Mouse (Mus musculus): ENCODE results near the gene Rae1. TPM values are rescaled to one million over a fixed set of nuclear protein-coding genes. Genes with fewer than 3 reads are reported as not detected.

Rae1 gene
- polyA plus RNA-seq, 1 experiment from 2014 or later: 115 TPM

GRCm38 (mm10) chr2:173027169-173027823 is 27.4 kb downstream of the Rae1 start:
- Histone ChIP-seq H3K4me1 (ENCODE audit: control insufficient read depth, insufficient read depth, low read length) (peaks cover 20% of the 10 kb centered on the region), H3K36me3 (ENCODE audit: control insufficient read depth, insufficient read depth, low read length) (peaks cover 3% of the 10 kb centered on the region)
- no peak for ATAC-seq

GRCm38 (mm10) chr2:173027824-173028495 is 28.0 kb downstream of the Rae1 start:
- Histone ChIP-seq H3K4me2 (ENCODE audit: low read length) (no peak overlapping the region), H3K27me3 (ENCODE audit: control insufficient read depth, insufficient read depth, low read depth, low read length) (no peaks in the 10 kb centered on the region), H3K4me3 (ENCODE audit: low read depth, low read length) (no peak overlapping the region), H3K9ac (ENCODE audit: low read depth, low read length) (no peak overlapping the region), H3K36me3 (ENCODE audit: control insufficient read depth, insufficient read depth, low read length) (peaks cover 3% of the 10 kb centered on the region), H3K4me1 (ENCODE audit: control insufficient read depth, insufficient read depth, low read length) (peaks cover 13% of the 10 kb centered on the region), H3K27ac (ENCODE audit: low read length) (no peak overlapping the region), H3K9me3 (replicated peaks; ENCODE audit: control insufficient read depth, low read length, poor library complexity, severe bottlenecking) (no peaks in the 10 kb centered on the region)
- 80% methylated on average over 4 of the region's 4 CpGs for WGBS
- ATAC-seq: no peak

More at GRCm38 (mm10) chr2:173027169-173027823, 27.4 kb downstream of the Rae1 start:
- Histone ChIP-seq H3K9me3 (replicated peaks; ENCODE audit: control insufficient read depth, low read length, poor library complexity, severe bottlenecking) (no peaks in the 10 kb centered on the region), H3K4me3 (ENCODE audit: low read depth, low read length) (no peak overlapping the region), H3K9ac (ENCODE audit: low read depth, low read length) (no peak overlapping the region), H3K4me2 (ENCODE audit: low read length) (no peak overlapping the region), H3K27ac (ENCODE audit: low read length) (no peak overlapping the region), H3K27me3 (ENCODE audit: control insufficient read depth, insufficient read depth, low read depth, low read length) (no peaks in the 10 kb centered on the region)
- 88% methylated on average over 6 of the region's 6 CpGs for WGBS

GRCm38 (mm10) chr2:173028508-173029031 is 28.7 kb downstream of the Rae1 start:
- Histone ChIP-seq H3K9me3 (replicated peaks; ENCODE audit: control insufficient read depth, low read length, poor library complexity, severe bottlenecking) (no peaks in the 10 kb centered on the region), H3K4me2 (ENCODE audit: low read length) (no peak overlapping the region), H3K9ac (ENCODE audit: low read depth, low read length) (no peak overlapping the region), H3K27ac (ENCODE audit: low read length) (no peak overlapping the region; the same call in 1 of the 2 replicates), H3K4me1 (ENCODE audit: control insufficient read depth, insufficient read depth, low read length) (peaks cover 8% of the 10 kb centered on the region; the same call in 1 of the 2 replicates), H3K36me3 (ENCODE audit: control insufficient read depth, insufficient read depth, low read length) (peaks cover 3% of the 10 kb centered on the region), H3K4me3 (ENCODE audit: low read depth, low read length) (no peak overlapping the region), H3K27me3 (ENCODE audit: control insufficient read depth, insufficient read depth, low read depth, low read length) (no peaks in the 10 kb centered on the region)
- 97% methylated on average over 3 of the region's 3 CpGs for WGBS
- ATAC-seq: no peak

- Histone ChIP-seq H3K27me3 (ENCODE audit: control insufficient read depth, insufficient read depth, low read depth, low read length) (no peaks in the 10 kb centered on the region), H3K36me3 (ENCODE audit: control insufficient read depth, insufficient read depth, low read length) (peaks cover 3% of the 10 kb centered on the region), H3K9me3 (replicated peaks; ENCODE audit: control insufficient read depth, low read length, poor library complexity, severe bottlenecking) (no peaks in the 10 kb centered on the region), H3K27ac (ENCODE audit: low read length) (no peak overlapping the region), H3K9ac (ENCODE audit: low read depth, low read length) (no peak overlapping the region), H3K4me1 (ENCODE audit: control insufficient read depth, insufficient read depth, low read length) (no peaks in the 10 kb centered on the region), H3K4me3 (ENCODE audit: low read depth, low read length) (no peak overlapping the region), H3K4me2 (ENCODE audit: low read length) (no peak overlapping the region)
- ATAC-seq: no peak
- 77% methylated on average over 12 of the region's 12 CpGs for WGBS
Observed at GRCm38 (mm10) chr2:173030591-173031338, 30.8 kb downstream of the Rae1 start.

- Histone ChIP-seq H3K36me3 (ENCODE audit: control insufficient read depth, insufficient read depth, low read length) (peaks cover 3% of the 10 kb centered on the region), H3K27ac (ENCODE audit: low read length) (no peak overlapping the region), H3K9ac (ENCODE audit: low read depth, low read length) (no peak overlapping the region), H3K4me2 (ENCODE audit: low read length) (no peak overlapping the region), H3K4me1 (ENCODE audit: control insufficient read depth, insufficient read depth, low read length) (no peaks in the 10 kb centered on the region), H3K27me3 (ENCODE audit: control insufficient read depth, insufficient read depth, low read depth, low read length) (no peaks in the 10 kb centered on the region), H3K4me3 (ENCODE audit: low read depth, low read length) (no peak overlapping the region), H3K9me3 (replicated peaks; ENCODE audit: control insufficient read depth, low read length, poor library complexity, severe bottlenecking) (no peaks in the 10 kb centered on the region)
- WGBS: 97% methylated on average over 13 of the region's 13 CpGs
- no peak for ATAC-seq
Observed at GRCm38 (mm10) chr2:173033531-173033930, 33.6 kb downstream of the Rae1 start.

- WGBS: 93% methylated on average over 4 of the region's 4 CpGs
- no peak for ATAC-seq
- H3K4me3 ChIP-seq (ENCODE audit: low read depth, low read length): no peak overlapping the region
Observed at GRCm38 (mm10) chr2:173034998-173035397, 35.1 kb downstream of the Rae1 start.

GRCm38 (mm10) chr2:173035653-173036052 is 35.7 kb downstream of the Rae1 start:
- ATAC-seq: no peak
- Histone ChIP-seq H3K27ac (ENCODE audit: low read length) (no peak overlapping the region), H3K9me3 (replicated peaks; ENCODE audit: control insufficient read depth, low read length, poor library complexity, severe bottlenecking) (no peaks in the 10 kb centered on the region), H3K4me2 (ENCODE audit: low read length) (no peak overlapping the region), H3K27me3 (ENCODE audit: control insufficient read depth, insufficient read depth, low read depth, low read length) (no peaks in the 10 kb centered on the region), H3K4me3 (ENCODE audit: low read depth, low read length) (no peak overlapping the region), H3K9ac (ENCODE audit: low read depth, low read length) (no peak overlapping the region), H3K4me1 (ENCODE audit: control insufficient read depth, insufficient read depth, low read length) (no peaks in the 10 kb centered on the region), H3K36me3 (ENCODE audit: control insufficient read depth, insufficient read depth, low read length) (peaks cover 3% of the 10 kb centered on the region)
- WGBS: 95% methylated on average over 5 of the region's 5 CpGs

More at GRCm38 (mm10) chr2:173034998-173035397, 35.1 kb downstream of the Rae1 start:
- Histone ChIP-seq H3K4me1 (ENCODE audit: control insufficient read depth, insufficient read depth, low read length) (no peaks in the 10 kb centered on the region), H3K9me3 (replicated peaks; ENCODE audit: control insufficient read depth, low read length, poor library complexity, severe bottlenecking) (no peaks in the 10 kb centered on the region), H3K36me3 (ENCODE audit: control insufficient read depth, insufficient read depth, low read length) (peaks cover 3% of the 10 kb centered on the region), H3K4me2 (ENCODE audit: low read length) (no peak overlapping the region), H3K9ac (ENCODE audit: low read depth, low read length) (no peak overlapping the region), H3K27ac (ENCODE audit: low read length) (no peak overlapping the region), H3K27me3 (ENCODE audit: control insufficient read depth, insufficient read depth, low read depth, low read length) (no peaks in the 10 kb centered on the region)

- 89% methylated on average over 5 of the region's 5 CpGs for WGBS
- Histone ChIP-seq H3K9me3 (replicated peaks; ENCODE audit: control insufficient read depth, low read length, poor library complexity, severe bottlenecking) (no peaks in the 10 kb centered on the region), H3K4me2 (ENCODE audit: low read length) (no peak overlapping the region), H3K4me3 (ENCODE audit: low read depth, low read length) (no peak overlapping the region), H3K4me1 (ENCODE audit: control insufficient read depth, insufficient read depth, low read length) (no peaks in the 10 kb centered on the region), H3K9ac (ENCODE audit: low read depth, low read length) (no peak overlapping the region), H3K27me3 (ENCODE audit: control insufficient read depth, insufficient read depth, low read depth, low read length) (no peaks in the 10 kb centered on the region), H3K27ac (ENCODE audit: low read length) (no peak overlapping the region), H3K36me3 (ENCODE audit: control insufficient read depth, insufficient read depth, low read length) (peaks cover 3% of the 10 kb centered on the region)
- no peak for ATAC-seq
Observed at GRCm38 (mm10) chr2:173036055-173036454, 36.1 kb downstream of the Rae1 start.

Measured in midbrain, embryonic 16.5 days (tissue).